Mouse (Mus musculus) bone marrow macrophage, adult 2 months (primary cell): ENCODE data around the gene Npm3.

Source experiments
- CTCF ChIP-seq: IDR thresholded peaks from 2 replicates; pipeline ENCODE4 v1.5.1; 2012; ENCODE audit warnings: low read depth, mild to moderate bottlenecking, low read length, moderate library complexity
- POLR2A ChIP-seq: IDR thresholded peaks from 2 replicates; pipeline ENCODE4 v1.6.1; 2012; ENCODE audit warnings: mild to moderate bottlenecking, low read depth, low read length, borderline replicate concordance

DNA sequence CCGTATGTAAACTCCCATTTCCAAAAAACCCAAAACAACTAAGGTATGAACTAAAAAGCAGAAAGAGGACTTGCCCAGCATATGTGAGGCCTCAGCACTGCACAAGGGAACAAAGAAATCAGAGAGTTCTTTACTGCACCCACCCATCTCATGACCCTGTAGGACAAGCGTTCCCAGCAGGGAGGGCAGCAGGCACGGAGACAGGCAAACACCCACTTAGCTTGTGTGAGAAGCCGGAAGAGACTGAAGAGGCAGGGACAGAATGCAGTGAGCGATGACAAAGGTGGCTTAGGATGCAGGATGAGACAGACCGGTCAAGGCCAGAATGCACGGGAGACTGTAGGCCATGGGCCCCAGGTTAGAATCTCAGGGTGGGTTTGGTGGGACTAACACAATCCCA is 17.7 kb downstream of the Npm3 start:
- TF ChIP-seq POLR2A (no peak), CTCF (no peak)
